Mouse (Mus musculus) kidney, adult 2 months (tissue): ENCODE data around the gene Smarcc1.

ENCODE experiments used
- CTCF ChIP-seq: fragments of 200-500 bp; conservative IDR thresholded peaks from 2 replicates; pipeline ENCODE4 v1.5.1; 2011; ENCODE audit warnings: low read depth, mild to moderate bottlenecking, control low read depth, low read length, moderate library complexity, mixed read lengths; ENCODE audit not compliant: insufficient read depth, insufficient read length
- POLR2A ChIP-seq: fragments of 200-500 bp; IDR thresholded peaks from one replicate; pipeline ENCODE4 v1.6.1; 2011; ENCODE audit warnings: low read depth, low read length, control low read depth

DNA sequence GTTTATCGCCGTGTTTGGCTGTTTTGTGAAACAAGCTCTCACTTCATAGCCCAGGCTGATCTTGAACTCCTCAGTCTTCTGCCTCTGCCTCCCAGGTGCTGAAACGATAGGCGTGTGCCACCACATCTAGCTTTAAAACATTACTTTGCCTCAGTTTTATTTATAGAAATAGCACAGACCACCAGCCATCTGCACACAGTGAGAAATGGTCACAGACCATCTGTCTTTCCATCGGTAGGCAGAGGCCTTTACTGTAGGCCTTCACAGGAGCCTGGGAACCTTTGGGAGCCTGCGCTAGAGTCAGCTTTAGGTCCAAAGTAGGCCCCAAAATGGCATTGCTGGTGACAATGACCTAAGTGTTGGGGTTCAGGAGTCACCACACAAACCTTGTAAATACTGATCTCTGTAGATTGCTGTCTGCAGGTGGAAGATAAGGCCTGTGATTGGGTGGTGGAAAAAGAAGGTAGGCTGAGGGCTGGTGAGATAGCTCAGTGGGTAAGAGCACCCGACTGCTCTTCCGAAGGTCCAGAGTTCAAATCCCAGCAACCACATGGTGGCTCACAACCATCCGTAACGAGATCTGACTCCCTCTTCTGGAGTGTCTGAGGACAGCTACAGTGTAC is 166.7 kb downstream of the Smarcc1 start:
- TF ChIP-seq POLR2A: no peak
- no peak for TF ChIP-seq CTCF
